Mouse (Mus musculus) heart, postnatal 4 days (tissue): ENCODE data around the gene Zfp786. TPM values are rescaled to one million over a fixed set of nuclear protein-coding genes. Genes with fewer than 3 reads are reported as not detected.
A peak's percentile ranks its signal among the peaks of the same experiment; 100 is the strongest.

Experiments
- DNase-seq: peaks from one replicate; pipeline ENCODE4 v3.0.0; 2021
- total RNA-seq, 2 experiments: library from RNA; stranded (reverse); gene quantifications; 2 replicates each; pipeline ENCODE4 v1.2.3; 2021

The Zfp786 gene
- total RNA-seq, 2 experiments from 2014 or later = 1.1 to 1.7 TPM

DNA sequence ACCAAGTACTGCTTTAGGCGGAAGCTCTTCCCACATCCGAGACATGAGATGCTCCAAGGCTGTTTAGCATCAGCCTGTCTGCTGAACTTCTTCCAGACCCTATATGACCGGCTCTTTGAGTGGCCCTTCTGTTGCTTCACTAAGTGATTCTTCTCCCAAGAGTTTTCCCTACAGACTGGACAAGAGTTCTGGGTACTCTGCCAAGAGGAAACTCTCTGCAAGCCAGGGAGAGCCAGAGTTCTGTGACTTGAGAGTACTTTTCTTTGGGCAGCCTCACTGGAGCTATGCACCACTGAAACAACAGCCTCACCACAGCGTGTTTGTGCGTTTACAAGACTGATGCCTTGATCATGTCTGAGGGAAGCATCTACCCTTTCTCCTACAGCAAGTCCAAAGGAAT is 9.4 kb downstream of the Zfp786 start:
- DNase-seq = no peak

DNA sequence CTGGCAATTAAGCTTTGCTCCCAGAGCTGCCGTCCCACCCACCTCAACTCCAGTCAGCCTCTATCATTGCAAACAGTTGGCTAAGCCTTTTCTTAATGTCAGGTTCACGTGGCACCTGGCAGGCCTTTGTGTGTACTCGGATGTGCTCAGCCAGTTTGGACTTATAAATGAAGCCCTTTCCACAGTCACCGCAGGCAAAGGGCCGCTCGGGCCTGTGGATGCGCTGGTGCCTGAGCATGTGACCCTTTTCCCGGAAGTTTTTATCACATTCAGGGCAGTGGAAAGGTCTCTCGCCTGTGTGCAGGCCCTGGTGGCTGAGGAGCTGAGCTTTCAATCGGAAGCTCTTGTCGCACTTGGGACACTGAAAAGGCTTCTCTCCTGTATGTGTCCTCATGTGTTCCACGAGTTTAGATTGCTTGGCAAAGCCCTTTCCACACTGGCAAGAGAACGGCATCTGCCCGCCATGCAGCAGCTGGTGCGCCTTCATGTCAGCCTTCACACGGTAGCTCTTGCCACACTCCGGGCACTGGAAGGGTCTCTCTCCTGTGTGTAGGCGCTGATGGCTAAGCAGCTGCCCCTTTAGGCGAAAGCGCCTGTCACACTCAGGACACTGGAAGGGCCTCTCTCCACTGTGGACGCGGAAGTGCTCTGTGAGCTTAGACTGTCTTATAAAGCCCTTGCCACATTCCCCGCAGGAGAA is 10.9 kb downstream of the Zfp786 start:
- no peak for DNase-seq

DNA sequence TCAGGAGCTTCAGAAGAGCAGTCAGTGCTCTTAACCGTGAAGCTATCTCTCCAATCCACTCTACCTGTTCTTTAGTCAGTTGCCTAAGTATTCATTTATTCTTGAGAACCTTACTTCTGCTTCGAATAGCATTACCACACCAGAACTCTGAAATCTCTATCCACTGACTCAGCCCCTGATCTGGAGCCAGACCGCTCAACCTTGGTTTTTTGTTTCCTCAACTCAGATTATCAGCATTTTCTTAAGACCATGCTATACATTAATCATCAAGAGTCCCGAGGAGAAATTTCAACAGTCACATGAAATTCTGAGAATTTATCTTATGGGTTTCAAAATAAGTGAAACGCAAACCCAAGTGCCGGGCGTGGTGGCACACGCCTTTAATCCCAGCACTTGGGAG is 11.9 kb downstream of the Zfp786 start:
- no peak for DNase-seq

DNA sequence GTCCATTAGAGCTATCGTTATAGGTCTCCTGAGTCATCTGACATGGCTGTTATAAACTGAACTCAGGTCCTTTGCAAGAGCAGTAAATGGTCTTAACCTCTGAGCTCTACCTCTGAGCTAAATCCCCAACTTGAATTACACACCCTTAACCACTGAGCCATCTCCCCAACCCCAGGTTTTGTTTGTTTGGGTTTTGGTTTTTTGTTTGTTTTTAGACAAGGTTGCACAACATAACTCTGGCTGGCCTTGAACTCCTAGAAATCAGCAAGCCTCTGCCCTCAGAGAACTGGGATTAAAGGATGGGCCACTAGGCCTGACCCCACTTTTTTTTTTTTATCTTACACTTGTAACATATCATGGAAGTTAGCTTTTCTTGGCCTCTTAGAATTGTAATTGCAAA is 14.5 kb downstream of the Zfp786 start:
- DNase-seq = no peak

DNA sequence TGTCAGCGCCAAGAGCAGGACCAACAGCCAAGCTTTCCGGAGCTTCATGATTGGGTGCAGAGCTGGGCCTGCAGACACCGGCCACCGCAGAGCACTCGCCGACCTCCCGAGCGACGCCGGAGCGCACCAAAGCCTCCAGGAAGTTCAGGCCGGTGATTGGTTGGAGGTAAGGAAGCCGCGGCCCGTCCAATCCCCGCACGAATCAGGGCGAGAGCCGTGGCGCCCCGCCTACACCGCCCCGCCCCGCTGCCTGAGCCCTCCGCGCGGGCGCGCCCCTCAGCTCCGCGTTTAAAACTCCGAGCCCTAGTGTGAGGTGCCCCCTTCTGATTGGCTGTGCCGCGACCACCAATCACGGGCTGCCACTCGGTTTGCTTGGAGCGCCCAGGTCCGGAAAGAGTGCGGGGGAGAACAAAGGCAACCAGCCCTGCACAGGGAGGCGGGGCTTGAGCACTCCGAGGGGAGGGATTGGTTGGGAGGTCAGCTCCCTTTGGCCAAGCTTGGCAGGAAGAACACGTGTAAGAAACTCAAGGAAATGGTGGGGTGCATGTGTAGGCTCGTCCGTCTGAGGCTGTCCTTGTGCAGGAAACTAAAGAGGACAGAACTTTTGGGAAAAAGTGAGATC is 17.3 kb downstream of the Zfp786 start, which contains the start of gene Pdia4:
Gene Pdia4 (minus strand): TSS at position 174 of the 622 bp plus-strand sequence.
- DNase-seq = peak; percentile 98

GRCm38 (mm10) chr6:47812271-47812915 is 18.3 kb downstream of the Zfp786 start:
- DNase-seq = no peak

GRCm38 (mm10) chr6:47811324-47811723 is 19.3 kb downstream of the Zfp786 start:
- DNase-seq = no peak

DNA sequence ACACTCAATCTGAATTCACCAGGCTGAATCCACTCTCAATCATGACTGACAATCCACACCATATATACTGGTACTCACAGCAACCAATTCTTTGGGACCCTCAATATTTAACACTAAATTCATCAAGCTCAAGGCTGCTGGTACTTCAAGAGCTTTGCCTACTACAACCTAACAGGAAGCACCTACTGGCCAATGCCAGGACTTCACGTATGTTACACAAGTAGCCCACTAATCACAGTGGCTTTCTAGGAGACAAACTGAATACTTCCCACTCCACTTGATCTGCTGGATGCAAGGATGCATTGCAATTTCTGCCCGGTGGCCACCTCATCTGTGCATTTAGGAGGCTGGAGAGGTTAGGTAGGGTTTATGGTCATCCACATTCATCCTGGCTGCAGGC is 20.5 kb downstream of the Zfp786 start:
- no peak for DNase-seq

GRCm38 (mm10) chr6:47809053-47809452 is 21.6 kb downstream of the Zfp786 start:
- DNase-seq = no peak

DNA sequence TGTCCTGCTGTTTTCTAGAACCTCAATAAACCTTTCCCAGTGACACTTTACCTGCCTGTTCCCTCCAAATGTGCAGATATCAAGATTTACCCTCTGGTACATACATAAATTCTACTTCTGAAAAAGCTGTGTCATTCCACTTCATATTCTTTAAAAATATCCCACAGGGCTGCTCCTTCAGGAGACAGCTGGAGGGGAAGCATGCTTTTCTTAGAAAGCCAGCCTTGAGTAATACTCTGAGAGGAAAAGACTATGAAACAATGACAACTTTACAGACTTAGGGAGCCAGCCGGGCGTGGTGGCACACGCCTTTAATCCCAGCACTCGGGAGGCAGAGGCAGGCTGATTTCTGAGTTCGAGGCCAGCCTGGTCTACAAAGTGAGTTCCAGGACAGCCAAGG is 22.1 kb downstream of the Zfp786 start:
- no peak for DNase-seq

DNA sequence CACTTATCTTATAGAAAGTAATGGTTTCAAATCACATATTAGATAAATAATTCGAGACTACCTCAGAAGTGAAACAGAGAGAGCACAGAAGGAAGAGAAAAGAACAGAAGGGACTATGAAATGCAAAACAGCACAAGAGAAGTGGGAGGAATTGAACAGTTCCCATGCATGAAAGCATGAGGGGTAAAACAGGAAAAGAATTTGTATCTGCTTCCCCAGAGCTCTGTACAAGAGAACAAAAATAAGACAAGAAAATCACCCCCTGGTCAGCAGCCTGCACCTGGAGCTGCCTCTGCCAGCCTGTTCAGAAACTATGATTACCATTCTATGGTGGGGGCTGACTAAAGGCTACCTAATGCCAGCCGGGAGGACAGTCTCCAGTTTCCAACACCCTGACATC is 23.2 kb downstream of the Zfp786 start:
- no peak for DNase-seq

DNA sequence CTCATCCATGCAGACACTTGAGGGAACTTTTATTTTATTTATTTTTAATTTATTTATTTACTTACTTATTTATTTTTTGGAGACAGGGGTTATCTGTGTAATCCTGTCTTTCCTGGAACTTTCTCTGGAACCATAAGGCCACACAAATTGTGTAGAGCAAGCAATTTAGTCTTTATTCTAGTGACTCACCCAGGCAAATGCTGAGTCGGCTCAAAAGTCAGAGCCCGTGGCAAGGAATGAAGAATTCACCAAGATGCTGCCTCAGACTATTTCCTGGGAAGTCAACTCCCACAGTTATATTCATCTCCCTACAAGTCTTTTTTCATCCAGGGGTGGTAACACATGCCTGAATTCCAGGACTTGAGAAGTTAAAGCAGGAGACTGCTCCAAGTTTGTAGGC is 25.1 kb downstream of the Zfp786 start:
- no peak for DNase-seq

- peak; percentile 74 for DNase-seq
Observed at GRCm38 (mm10) chr6:47799079-47799478, 31.6 kb downstream of the Zfp786 start.

DNA sequence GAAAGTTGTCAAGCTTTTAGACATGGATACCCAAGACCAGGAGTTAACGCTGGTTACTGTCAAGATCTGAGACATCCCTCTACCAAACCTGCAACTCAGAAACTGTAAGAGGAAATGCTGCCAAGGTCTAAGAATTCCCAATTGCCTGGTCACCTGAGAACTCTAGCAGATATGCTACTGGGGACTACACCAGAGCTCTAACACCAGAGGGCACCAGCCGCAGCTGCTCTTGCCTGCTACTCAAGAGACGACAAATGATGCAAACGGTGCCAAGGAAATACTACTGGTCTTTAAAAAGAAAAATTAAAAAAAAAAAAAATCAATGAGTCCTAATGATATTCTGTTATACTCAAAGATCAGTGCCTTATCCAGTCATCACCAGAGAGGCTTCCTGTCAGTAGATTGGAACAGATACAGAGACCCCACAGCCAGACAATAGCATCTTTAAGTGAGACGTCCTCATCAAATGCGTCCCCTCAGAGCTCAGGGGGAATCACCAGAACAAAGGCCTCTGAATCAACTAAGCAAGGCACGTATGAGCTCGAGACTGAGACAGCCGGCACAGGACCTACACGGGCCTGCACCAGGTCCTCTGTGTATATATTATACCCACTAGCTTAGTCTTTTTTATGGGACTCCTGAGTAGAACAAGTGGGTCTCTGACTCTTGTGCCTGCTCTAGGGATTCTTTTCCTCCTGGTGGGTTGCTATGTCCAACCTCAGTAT is 36.4 kb downstream of the Zfp786 start:
- DNase-seq = peak; percentile 41

DNA sequence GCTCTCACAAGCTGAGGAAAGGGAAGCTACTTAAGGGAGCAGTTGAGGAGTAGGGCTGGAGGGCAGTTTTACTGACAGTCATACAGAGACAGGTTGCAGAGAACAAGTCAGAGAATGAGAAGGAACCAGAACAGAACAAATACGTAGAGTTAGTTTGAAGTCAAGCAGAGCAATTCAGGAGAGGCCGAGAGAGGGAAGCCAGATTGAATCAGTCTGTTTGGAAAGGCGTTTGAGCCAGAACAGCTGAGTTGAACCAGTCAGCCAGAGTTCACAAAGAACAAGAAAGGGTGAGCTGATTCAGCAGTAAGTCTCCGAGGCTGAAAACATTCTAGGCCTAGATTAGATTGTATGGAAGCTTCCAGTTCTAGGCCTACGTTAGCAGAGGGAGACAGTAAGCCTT is 37.4 kb downstream of the Zfp786 start:
- no peak for DNase-seq

DNA sequence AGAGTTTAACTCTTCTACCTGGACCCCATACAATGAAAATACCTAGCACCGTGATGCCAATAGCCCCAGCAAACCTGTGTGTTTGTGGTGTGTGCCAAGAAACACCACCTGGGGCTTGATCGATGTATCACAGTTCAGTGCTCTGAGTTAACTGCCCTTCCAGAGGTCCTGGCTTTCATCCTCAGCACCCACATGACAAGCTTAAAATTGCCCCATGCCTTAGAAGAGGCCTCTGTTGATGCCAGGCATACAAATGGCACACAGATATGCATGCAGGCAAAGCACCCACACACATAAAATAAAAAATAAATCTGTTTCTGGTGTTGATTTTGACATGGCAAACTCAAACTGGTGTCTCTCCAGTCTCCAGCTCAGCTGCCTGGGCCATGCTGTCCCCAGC is 38.1 kb downstream of the Zfp786 start:
- no peak for DNase-seq

DNA sequence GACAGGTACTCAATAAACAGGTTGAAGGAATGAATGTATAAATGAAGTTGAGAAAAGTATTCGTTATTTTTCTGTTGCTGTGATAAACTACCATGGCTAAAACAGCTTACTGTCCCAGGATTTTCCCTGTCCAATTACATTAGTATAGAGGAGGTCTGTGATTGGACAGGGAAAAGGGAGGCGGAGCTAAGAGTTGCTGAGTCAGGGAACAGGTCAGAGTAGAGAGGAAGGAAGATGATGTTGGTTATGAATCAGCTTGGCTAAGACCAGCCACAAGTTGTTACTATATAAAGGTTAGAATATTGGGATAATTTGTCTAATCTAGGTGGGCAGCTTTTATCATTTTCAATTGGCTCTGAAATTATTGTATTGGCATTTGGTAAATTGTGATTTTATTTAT is 39.9 kb downstream of the Zfp786 start:
- DNase-seq = peak; percentile 20

GRCm38 (mm10) chr6:47788821-47789220 is 41.8 kb downstream of the Zfp786 start:
- DNase-seq = no peak

DNA sequence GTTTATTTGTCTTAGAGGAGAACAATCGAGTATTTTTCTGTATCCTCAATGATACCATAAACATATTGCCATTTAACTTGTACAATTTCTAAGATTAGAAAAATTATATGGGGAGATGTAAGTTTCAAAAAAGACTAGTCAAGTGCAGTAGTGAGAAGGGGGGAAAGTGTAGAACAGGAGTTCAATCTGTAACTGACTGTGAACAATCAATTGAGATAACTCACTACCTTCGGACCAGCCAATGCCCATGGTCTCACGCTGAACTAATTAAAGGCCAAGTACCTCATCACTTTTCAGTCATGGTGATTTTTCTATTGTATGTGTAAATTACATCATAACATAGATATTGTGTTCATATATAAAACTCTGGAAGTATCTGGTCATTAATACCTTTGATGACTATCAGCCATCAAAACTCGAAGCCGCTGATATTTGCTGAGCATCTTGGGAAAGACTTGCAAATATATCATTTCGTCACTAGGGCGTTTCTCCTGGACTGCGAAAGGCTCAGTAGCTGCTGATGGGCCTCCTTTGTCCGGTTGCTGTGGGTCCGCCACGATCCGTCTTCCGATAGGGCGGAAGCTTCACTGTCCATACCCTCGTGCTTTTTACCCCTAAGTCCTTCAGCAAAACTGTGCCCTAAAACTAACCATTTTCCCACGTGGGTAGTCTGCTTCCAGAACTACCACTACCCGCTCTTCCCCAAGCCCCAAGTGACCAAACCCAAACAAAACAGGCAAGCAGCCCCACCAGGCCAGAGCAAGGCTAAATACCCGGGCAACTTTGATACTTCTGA is 42.5 kb downstream of the Zfp786 start:
- DNase-seq = peak; percentile 81

DNA sequence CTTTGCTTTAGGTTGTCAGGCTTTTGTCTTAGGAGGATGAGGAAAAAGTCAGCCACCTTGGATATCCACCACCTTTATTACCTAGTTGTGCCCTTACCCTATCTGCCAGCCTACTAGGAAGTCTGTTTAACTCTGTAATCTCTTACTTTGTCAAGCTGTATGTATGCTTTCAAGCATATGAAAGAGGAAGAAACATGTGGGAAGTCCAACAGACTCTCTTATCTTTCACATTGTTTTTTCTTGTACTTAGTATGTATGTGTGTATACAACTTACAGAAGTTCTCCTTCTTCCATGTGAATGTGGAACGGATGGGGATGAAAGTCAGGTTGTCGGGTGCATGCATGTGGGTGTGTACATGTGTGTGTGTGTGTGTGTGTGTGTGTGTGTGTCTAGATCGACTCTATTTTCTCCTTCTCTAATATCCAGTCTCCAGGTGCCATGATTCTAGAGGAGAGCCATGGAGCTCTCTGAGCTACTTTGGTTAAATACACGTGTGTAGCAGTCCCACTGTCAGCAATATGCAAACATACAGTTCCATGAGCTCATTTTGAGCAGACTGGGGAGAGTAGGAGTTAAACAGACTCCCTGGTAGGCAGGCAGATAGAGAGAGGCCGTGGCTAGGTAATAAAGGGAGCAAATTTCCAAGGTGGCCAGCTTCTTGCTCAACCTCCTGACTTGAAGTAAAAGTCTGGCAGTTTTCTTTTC is 45.8 kb downstream of the Zfp786 start:
- no peak for DNase-seq

DNA sequence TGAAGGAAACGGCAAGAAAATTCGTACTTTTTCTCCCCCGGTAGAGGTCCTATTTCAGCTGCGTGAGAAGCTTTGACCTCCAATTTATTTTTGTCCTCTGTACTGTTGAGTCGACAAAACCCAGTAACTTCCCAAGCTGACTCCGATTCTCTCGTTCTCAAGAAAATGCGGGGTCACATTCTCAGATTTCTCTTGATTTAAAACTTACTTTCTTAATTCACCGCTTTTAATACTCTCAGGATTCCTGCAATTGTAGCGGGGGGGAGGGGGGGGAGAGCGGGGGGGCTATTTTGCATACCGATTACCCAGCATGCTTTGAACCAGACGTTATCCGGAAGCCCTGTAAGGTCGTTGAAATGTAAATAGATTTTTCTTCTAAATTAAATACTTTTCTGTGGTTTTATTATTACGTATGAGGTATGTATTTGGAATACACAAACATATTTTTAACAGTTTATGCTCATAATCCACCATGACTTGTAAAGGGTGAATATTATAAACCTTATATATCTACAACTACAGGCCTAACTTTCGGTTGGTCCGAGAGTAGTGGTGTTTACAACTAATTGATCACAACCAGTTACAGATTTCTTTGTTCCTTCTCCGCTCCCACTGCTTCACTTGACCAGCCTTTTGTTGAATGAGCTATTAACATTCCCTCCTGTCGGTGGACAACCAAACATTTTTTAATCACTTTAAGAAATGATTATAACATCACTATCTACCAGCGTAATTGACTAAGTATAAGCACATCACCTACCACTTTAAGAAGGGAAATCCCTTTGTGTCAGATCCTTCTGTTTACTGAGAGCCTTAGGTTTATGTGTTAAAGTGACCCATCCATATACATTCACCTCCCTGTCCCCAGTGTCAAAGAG is 49.3 kb downstream of the Zfp786 start:
- DNase-seq = peak; percentile 36
